15 mouse cellular contexts compared by ENCODE assay signal in genomic region chr1:61359011-61359930, GRCm38 (mm10).
DNase-seq lines count a peak whose midpoint lies in the region; ATAC-seq lines count a peak whose summit lies in the region.
"Had no signal": no experiment of that assay in that cellular context is flagged by ENCODE, and none has a peak within 500 bp of the region (broad histone marks: within the 10 kb centered on the region; RNA-seq: fewer than 3 reads in every experiment).

No protein-coding gene starts in this region.

- no peaks in the 10 kb centered on the region for H3K4me1 ChIP-seq in midbrain, embryonic 11.5 days (ENCODE audit: control insufficient read depth, insufficient read depth, low read length)
- H3K4me1 ChIP-seq in midbrain, embryonic 13.5 days (replicated peaks), result 0 out of 2 replicates have a peak, but pooled peaks cover 6% of the 10 kb centered on the region
- H3K4me1 ChIP-seq in forebrain, embryonic 16.5 days (replicated peaks; ENCODE audit: control insufficient read depth, insufficient read depth, low read length), result peaks cover 10% of the 10 kb centered on the region

- no peak for ATAC-seq in midbrain, embryonic 11.5 days (ENCODE audit: low FRiP score)
- ATAC-seq in midbrain, embryonic 13.5 days, result no peak
- ATAC-seq in forebrain, embryonic 16.5 days, result peak; percentile 79
- ATAC-seq: intestine, postnatal 0 days; liver, postnatal 0 days had no signal

- WGBS in midbrain, embryonic 11.5 days, result 80% methylated on average over 19 of the region's 19 CpGs
- 78% methylated on average over 19 of the region's 19 CpGs for WGBS in midbrain, embryonic 13.5 days
- 39% methylated on average over 19 of the region's 19 CpGs for WGBS in forebrain, embryonic 16.5 days

- H3K4me3 ChIP-seq in midbrain, embryonic 11.5 days (ENCODE audit: low read depth, low read length), result no peak overlapping the region
- H3K4me3 ChIP-seq in midbrain, embryonic 13.5 days (replicated peaks), result no peak overlapping the region
- H3K4me3 ChIP-seq in forebrain, embryonic 16.5 days (replicated peaks; ENCODE audit: low read length), result no peak overlapping the region
- H3K4me3 ChIP-seq: erythroblast, embryonic 14.5 days; limb, embryonic 12.5 days; neural tube, embryonic 13.5 days had no signal

- H3K27me3 ChIP-seq in midbrain, embryonic 11.5 days (ENCODE audit: control insufficient read depth, insufficient read depth, low read length), result no peaks in the 10 kb centered on the region
- H3K27me3 ChIP-seq in midbrain, embryonic 13.5 days, result no peaks in the 10 kb centered on the region
- H3K27me3 ChIP-seq in forebrain, embryonic 16.5 days (replicated peaks; ENCODE audit: control insufficient read depth, insufficient read depth, low read length), result no peaks in the 10 kb centered on the region
- H3K27me3 ChIP-seq: CH12.LX; limb, embryonic 12.5 days; neural tube, embryonic 13.5 days had no signal

- H3K9ac ChIP-seq in midbrain, embryonic 11.5 days (ENCODE audit: low read length), result no peak overlapping the region
- H3K9ac ChIP-seq in midbrain, embryonic 13.5 days (replicated peaks), result no peak overlapping the region
- no peak overlapping the region for H3K9ac ChIP-seq in forebrain, embryonic 16.5 days (replicated peaks; ENCODE audit: low read depth, low read length)
- H3K9ac ChIP-seq: limb, embryonic 12.5 days; liver, postnatal 0 days; neural tube, embryonic 13.5 days had no signal

- DNase-seq in midbrain, embryonic 11.5 days (ENCODE audit: low spot score, missing footprints), result peak; percentile 67
- peak; percentile 48 for DNase-seq in cerebellum, adult 8-10 months
- DNase-seq in mesoderm, embryonic 11.5 days (ENCODE audit: low read depth, low spot score), result peak; percentile 35
- DNase-seq in thymus, postnatal 14 days, result no peak
- no peak for DNase-seq in neural tube, embryonic 10.5 days (ENCODE audit: extremely low spot score, low spot score)
- no peak for DNase-seq in spleen, postnatal 10 days (ENCODE audit: low spot score in 2 of 2)
- DNase-seq: adrenal gland, postnatal 10 days; liver, postnatal 0 days had no signal

- H3K9me3 ChIP-seq in midbrain, embryonic 11.5 days (ENCODE audit: control insufficient read depth, low read length), result no peaks in the 10 kb centered on the region
- H3K9me3 ChIP-seq in midbrain, embryonic 13.5 days, result no peaks in the 10 kb centered on the region
- H3K9me3 ChIP-seq in forebrain, embryonic 16.5 days (ENCODE audit: control insufficient read depth, low read length), result no peaks in the 10 kb centered on the region
- H3K9me3 ChIP-seq: limb, embryonic 12.5 days; neural tube, embryonic 13.5 days had no signal

- no peak overlapping the region for H3K4me2 ChIP-seq in midbrain, embryonic 11.5 days
- no peak overlapping the region for H3K4me2 ChIP-seq in midbrain, embryonic 13.5 days (replicated peaks)
- peak overlapping the region; percentile 6; the same call in 1 of the 2 replicates for H3K4me2 ChIP-seq in forebrain, embryonic 16.5 days (ENCODE audit: low read length)
- H3K4me2 ChIP-seq: limb, embryonic 12.5 days; neural tube, embryonic 13.5 days had no signal

- no peak overlapping the region for H3K27ac ChIP-seq in midbrain, embryonic 11.5 days (ENCODE audit: low read depth, low read length)
- no peak overlapping the region for H3K27ac ChIP-seq in midbrain, embryonic 13.5 days
- H3K27ac ChIP-seq in forebrain, embryonic 16.5 days (ENCODE audit: low read length), result no peak overlapping the region
- H3K27ac ChIP-seq: limb, embryonic 12.5 days; neural tube, embryonic 13.5 days had no signal

- no peaks in the 10 kb centered on the region for H3K36me3 ChIP-seq in midbrain, embryonic 11.5 days (ENCODE audit: control insufficient read depth, insufficient read depth, low read length)
- no peaks in the 10 kb centered on the region for H3K36me3 ChIP-seq in midbrain, embryonic 13.5 days
- H3K36me3 ChIP-seq in forebrain, embryonic 16.5 days (ENCODE audit: control insufficient read depth, insufficient read depth), result no peaks in the 10 kb centered on the region
- H3K36me3 ChIP-seq: limb, embryonic 12.5 days; neural tube, embryonic 13.5 days had no signal

Comparison
In these comparisons a context has a peak if more than half of its experiments do, and no peak if none do; other contexts are left out.
1. DNase-seq: peak in midbrain, embryonic 11.5 days (single experiment), cerebellum, adult 8-10 months (single experiment) and mesoderm, embryonic 11.5 days (single experiment); none in thymus, postnatal 14 days (single experiment), neural tube, embryonic 10.5 days (single experiment) and spleen, postnatal 10 days (0 of 2).